Mouse (Mus musculus) E14TG2a.4 (cell line): Measurements from ENCODE around the gene Adgrl2.

Experiments
- CTCF ChIP-seq: conservative IDR thresholded peaks from 2 replicates; pipeline ENCODE4 v1.5.1; 2014; ENCODE audit warnings: low read length
- NANOG ChIP-seq: IDR thresholded peaks from 2 replicates; pipeline ENCODE4 v1.6.1; 2014; ENCODE audit warnings: borderline replicate concordance, low read length, mixed read lengths

DNA sequence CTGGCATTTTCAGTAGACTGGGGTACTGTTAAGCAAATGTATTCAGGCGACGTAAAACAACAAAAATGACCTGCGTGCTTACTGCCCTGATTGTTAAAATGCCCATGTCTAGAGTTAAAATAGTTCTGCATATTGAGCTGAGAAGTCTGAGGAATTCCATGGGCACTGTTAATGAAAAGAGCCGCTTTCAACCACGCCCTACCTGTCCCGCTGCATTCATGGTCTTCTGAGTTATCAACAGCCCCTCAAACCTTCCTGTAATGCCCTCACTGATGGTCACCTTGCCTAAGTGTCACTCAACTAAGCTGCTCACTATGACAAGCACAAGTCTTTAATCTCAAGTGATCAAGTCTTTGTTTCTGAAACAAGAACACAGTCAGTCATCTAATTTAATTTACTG is 12.5 kb downstream of the Adgrl2 start:
- no peak for TF ChIP-seq CTCF
- no peak for TF ChIP-seq NANOG
